Mouse (Mus musculus): Measurements from ENCODE around the gene V1ra8. TPM values are rescaled to one million over a fixed set of nuclear protein-coding genes. Genes with fewer than 3 reads are reported as not detected.
A peak's percentile ranks its signal among the peaks of the same experiment; 100 is the strongest.
"Not testable (repeated sequence)": the region's sequence is repeated elsewhere in the genome, so short reads cannot be mapped to it uniquely, and the experiment has no call there.

V1ra8 gene
- not detected in 2 replicates for polyA plus RNA-seq (2012; rRNA removed)

DNA sequence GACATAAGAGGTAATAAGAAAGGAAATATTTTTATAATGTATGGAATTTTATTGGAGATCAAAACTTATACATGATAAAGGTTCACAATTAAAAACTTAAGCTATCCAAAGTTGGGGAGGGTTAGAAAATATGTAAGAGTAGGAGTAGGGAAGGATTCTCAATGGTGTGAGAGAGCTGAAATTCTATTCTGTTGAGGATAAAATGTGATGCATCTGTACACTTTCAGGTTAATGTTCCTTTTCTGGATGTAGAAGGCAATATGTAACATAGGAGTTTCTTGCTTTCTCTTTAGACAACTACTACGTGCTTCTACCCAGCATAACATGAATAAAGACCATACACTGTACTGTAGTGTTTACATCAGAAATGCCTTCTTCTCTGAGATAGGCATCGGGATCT, at the start of gene V1ra8:
V1ra8 (plus strand) TSS at position 301 of the 400 bp plus-strand sequence.
- H3K4me1 ChIP-seq (ENCODE audit: control insufficient read depth, insufficient read depth, low read length); H3K36me3 ChIP-seq (ENCODE audit: control insufficient read depth, insufficient read depth, low read length); H3K27ac ChIP-seq (ENCODE audit: control insufficient read depth, insufficient read depth, low read depth, low read length); H3K4me3 ChIP-seq (ENCODE audit: control insufficient read depth, low read depth, low read length); H3K27me3 ChIP-seq (ENCODE audit: control insufficient read depth, insufficient read depth, low read length): not testable (repeated sequence)

DNA sequence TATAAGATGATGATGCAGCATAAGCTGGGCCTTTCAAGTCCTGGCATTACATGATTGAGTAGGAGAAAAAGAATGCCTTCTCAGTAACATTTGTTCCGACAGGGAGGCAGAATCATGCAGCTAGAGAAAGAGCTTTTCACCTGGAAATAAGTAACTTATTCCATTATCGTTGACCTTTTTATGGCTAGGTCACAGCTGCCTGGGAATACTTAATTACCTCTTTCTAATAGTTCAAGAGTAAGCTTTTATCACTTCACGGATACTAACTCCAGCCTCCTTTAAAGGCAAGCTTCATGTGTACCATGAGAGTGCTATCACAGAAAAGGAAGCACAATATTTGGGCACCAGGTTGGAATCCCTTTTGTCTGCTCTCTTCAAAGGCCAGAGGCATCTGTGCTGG, 42.5 kb upstream of the V1ra8 start:
- TF ChIP-seq POLR2A (IDR thresholded peaks at IDR 0.05; ENCODE audit: control insufficient read depth, low read depth, low read length) = no peak
- no peak for TF ChIP-seq CTCF (IDR thresholded peaks at IDR 0.05; ENCODE audit: control insufficient read depth, insufficient read depth, insufficient replicate concordance, low read depth, low read length)
- Histone ChIP-seq H3K4me1 (ENCODE audit: control insufficient read depth, insufficient read depth, low read length) (no peaks in the 10 kb centered on the region), H3K27ac (ENCODE audit: control insufficient read depth, insufficient read depth, low read depth, low read length) (no peak overlapping the region), H3K4me3 (ENCODE audit: control insufficient read depth, low read depth, low read length) (no peak overlapping the region), H3K27me3 (ENCODE audit: control insufficient read depth, insufficient read depth, low read length) (no peaks in the 10 kb centered on the region), H3K36me3 (ENCODE audit: control insufficient read depth, insufficient read depth, low read length) (no peaks in the 10 kb centered on the region)

DNA sequence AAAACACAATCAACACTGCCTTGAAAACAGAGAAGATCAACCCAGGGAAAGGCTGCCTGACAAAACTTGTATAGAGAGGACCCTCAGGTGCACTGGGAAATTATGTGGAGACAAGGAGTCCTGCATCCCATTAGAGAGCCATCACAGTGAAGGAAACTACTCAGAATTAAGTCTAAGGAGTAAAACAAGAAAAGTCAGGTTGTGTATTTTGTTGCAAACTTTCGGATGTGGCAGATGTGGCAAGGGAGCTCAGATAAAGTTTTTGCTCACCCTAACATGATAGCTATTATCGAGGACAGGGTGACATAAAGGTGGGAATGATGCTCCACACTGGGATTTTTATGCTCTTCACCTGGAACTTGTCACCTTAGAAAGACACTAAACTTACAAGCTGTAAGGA, 28.1 kb upstream of the V1ra8 start, which contains the start of gene Vmn1r52:
Vmn1r52 (plus strand) TSS at position 301 of the 400 bp plus-strand sequence.
- Histone ChIP-seq H3K4me3 (ENCODE audit: control insufficient read depth, low read depth, low read length) (no peak within 1 kb of the TSS), H3K27ac (ENCODE audit: control insufficient read depth, insufficient read depth, low read depth, low read length) (no peak within 1 kb of the TSS), H3K27me3 (ENCODE audit: control insufficient read depth, insufficient read depth, low read length) (no peaks in the 10 kb centered on the region), H3K4me1 (ENCODE audit: control insufficient read depth, insufficient read depth, low read length) (no peaks in the 10 kb centered on the region), H3K36me3 (ENCODE audit: control insufficient read depth, insufficient read depth, low read length) (no peaks in the 10 kb centered on the region)
- TF ChIP-seq POLR2A (IDR thresholded peaks at IDR 0.05; ENCODE audit: control insufficient read depth, low read depth, low read length) (no peak), CTCF (IDR thresholded peaks at IDR 0.05; ENCODE audit: control insufficient read depth, insufficient read depth, insufficient replicate concordance, low read depth, low read length) (no peak)

- Histone ChIP-seq H3K27ac (ENCODE audit: control insufficient read depth, insufficient read depth, low read depth, low read length) (no peak within 1 kb of the TSS), H3K27me3 (ENCODE audit: control insufficient read depth, insufficient read depth, low read length) (no peaks in the 10 kb centered on the region), H3K36me3 (ENCODE audit: control insufficient read depth, insufficient read depth, low read length) (no peaks in the 10 kb centered on the region), H3K4me1 (ENCODE audit: control insufficient read depth, insufficient read depth, low read length) (no peaks in the 10 kb centered on the region), H3K4me3 (ENCODE audit: control insufficient read depth, low read depth, low read length) (no peak within 1 kb of the TSS)
- TF ChIP-seq POLR2A (IDR thresholded peaks at IDR 0.05; ENCODE audit: control insufficient read depth, low read depth, low read length) = no peak
- no peak for TF ChIP-seq CTCF (IDR thresholded peaks at IDR 0.05; ENCODE audit: control insufficient read depth, insufficient read depth, insufficient replicate concordance, low read depth, low read length)
Observed at GRCm38 (mm10) chr6:90224338-90224737, 21.7 kb downstream of the V1ra8 start, which contains the start of gene Vmn1r53. TSS of gene Vmn1r53 (minus strand) at chr6:90224438.

GRCm38 (mm10) chr6:90232114-90232513, 29.5 kb downstream of the V1ra8 start:
- not testable (repeated sequence) for H3K27ac ChIP-seq (ENCODE audit: control insufficient read depth, insufficient read depth, low read depth, low read length); H3K36me3 ChIP-seq (ENCODE audit: control insufficient read depth, insufficient read depth, low read length); H3K4me1 ChIP-seq (ENCODE audit: control insufficient read depth, insufficient read depth, low read length); H3K27me3 ChIP-seq (ENCODE audit: control insufficient read depth, insufficient read depth, low read length)
- H3K4me3 ChIP-seq (ENCODE audit: control insufficient read depth, low read depth, low read length) = peak overlapping the region; percentile 88

DNA sequence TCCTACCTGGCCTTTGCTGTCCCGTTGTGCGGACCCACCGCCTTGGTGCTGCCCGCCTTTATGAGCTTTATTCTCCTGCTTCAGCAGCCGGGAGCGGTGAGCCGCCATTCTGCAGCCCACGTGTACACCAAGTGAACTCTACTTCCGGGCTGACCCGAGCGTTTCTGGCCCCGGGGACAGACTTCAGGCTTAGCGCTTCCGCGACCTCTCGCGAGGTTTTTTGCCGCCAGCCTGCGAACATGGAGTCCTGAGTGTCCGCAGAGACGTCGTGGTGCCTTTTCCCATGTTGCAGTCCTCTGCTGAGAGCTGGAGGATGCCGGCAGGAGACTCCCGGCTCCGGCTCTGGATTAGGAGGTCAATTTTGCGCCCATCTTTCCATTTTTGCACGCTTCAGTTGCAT, 30.1 kb downstream of the V1ra8 start:
- Histone ChIP-seq H3K36me3 (ENCODE audit: control insufficient read depth, insufficient read depth, low read length) (no peaks in the 10 kb centered on the region), H3K27ac (ENCODE audit: control insufficient read depth, insufficient read depth, low read depth, low read length) (peak overlapping the region; percentile 62; the same call in 1 of the 2 replicates), H3K4me3 (ENCODE audit: control insufficient read depth, low read depth, low read length) (peak overlapping the region; percentile 88), H3K27me3 (ENCODE audit: control insufficient read depth, insufficient read depth, low read length) (no peaks in the 10 kb centered on the region), H3K4me1 (ENCODE audit: control insufficient read depth, insufficient read depth, low read length) (peaks cover 3% of the 10 kb centered on the region)
- TF ChIP-seq CTCF (IDR thresholded peaks at IDR 0.05; ENCODE audit: control insufficient read depth, insufficient read depth, insufficient replicate concordance, low read depth, low read length) (no peak), POLR2A (IDR thresholded peaks at IDR 0.05; ENCODE audit: control insufficient read depth, low read depth, low read length) (peak; percentile 11; the same call in 1 of the 2 replicates)

DNA sequence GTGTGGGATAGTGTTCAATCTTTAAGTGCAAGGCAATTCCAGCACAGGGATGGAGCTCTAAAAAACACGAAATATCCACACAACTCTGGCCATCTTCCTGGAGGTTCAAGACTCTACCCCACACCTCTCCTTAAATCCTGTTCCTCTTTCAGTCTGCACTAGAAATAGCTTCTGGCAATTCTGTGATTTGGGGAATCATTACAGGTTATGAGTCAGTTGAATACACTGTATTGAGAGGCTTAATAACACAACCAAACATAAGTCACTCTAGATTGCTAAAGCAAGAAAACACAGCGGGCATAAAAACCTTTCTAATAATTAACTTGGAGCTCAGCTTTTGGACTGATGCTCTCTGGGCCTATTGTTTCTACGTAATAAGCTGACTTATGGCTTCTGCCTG, 41.4 kb downstream of the V1ra8 start:
- Histone ChIP-seq H3K4me3 (ENCODE audit: control insufficient read depth, low read depth, low read length) (no peak overlapping the region), H3K4me1 (ENCODE audit: control insufficient read depth, insufficient read depth, low read length) (no peaks in the 10 kb centered on the region), H3K36me3 (ENCODE audit: control insufficient read depth, insufficient read depth, low read length) (no peaks in the 10 kb centered on the region), H3K27me3 (ENCODE audit: control insufficient read depth, insufficient read depth, low read length) (no peaks in the 10 kb centered on the region), H3K27ac (ENCODE audit: control insufficient read depth, insufficient read depth, low read depth, low read length) (no peak overlapping the region)
- TF ChIP-seq POLR2A (IDR thresholded peaks at IDR 0.05; ENCODE audit: control insufficient read depth, low read depth, low read length) (no peak), CTCF (IDR thresholded peaks at IDR 0.05; ENCODE audit: control insufficient read depth, insufficient read depth, insufficient replicate concordance, low read depth, low read length) (no peak)

- TF ChIP-seq CTCF (IDR thresholded peaks at IDR 0.05; ENCODE audit: control insufficient read depth, insufficient read depth, insufficient replicate concordance, low read depth, low read length) (no peak), POLR2A (IDR thresholded peaks at IDR 0.05; ENCODE audit: control insufficient read depth, low read depth, low read length) (no peak)
- Histone ChIP-seq H3K4me1 (ENCODE audit: control insufficient read depth, insufficient read depth, low read length) (no peaks in the 10 kb centered on the region), H3K4me3 (ENCODE audit: control insufficient read depth, low read depth, low read length) (no peak within 1 kb of the TSS), H3K36me3 (ENCODE audit: control insufficient read depth, insufficient read depth, low read length) (no peaks in the 10 kb centered on the region), H3K27ac (ENCODE audit: control insufficient read depth, insufficient read depth, low read depth, low read length) (no peak within 1 kb of the TSS), H3K27me3 (ENCODE audit: control insufficient read depth, insufficient read depth, low read length) (no peaks in the 10 kb centered on the region)
Observed at GRCm38 (mm10) chr6:90246000-90246399, 43.4 kb downstream of the V1ra8 start, which contains the start of gene Vmn1r54. TSS of gene Vmn1r54 (plus strand) at chr6:90246300.

Other genes starting within 250 kb of the V1ra8 start
- not detected in 2 replicates for gene Vmn1r46, start 233.5 kb upstream of the V1ra8 start, polyA plus RNA-seq (2012; rRNA removed)
- not detected in 2 replicates for gene Vmn1r47, start 186.6 kb upstream of the V1ra8 start, polyA plus RNA-seq (2012; rRNA removed)
- gene Vmn1r48, start 166.0 kb upstream of the V1ra8 start, polyA plus RNA-seq (2012; rRNA removed) = not detected in 2 replicates
- gene Vmn1r49, start 124.3 kb upstream of the V1ra8 start, polyA plus RNA-seq (2012; rRNA removed) = not detected in 2 replicates
- not detected in 2 replicates for gene Vmn1r50, start 101.4 kb upstream of the V1ra8 start, polyA plus RNA-seq (2012; rRNA removed)
- not detected in 2 replicates for gene Vmn1r51, start 80.2 kb upstream of the V1ra8 start, polyA plus RNA-seq (2012; rRNA removed)
- not detected in 2 replicates for gene Vmn1r52, start 28.0 kb upstream of the V1ra8 start, polyA plus RNA-seq (2012; rRNA removed)
- 0.42 and 0.94 TPM in 2 replicates for gene Vmn1r53, start 21.6 kb downstream of the V1ra8 start, polyA plus RNA-seq (2012; rRNA removed)
- gene Vmn1r54, start 43.5 kb downstream of the V1ra8 start, polyA plus RNA-seq (2012; rRNA removed) = not detected in 2 replicates
- gene BC048671, start 98.4 kb downstream of the V1ra8 start, polyA plus RNA-seq (2012; rRNA removed) = 387 and 412 TPM in 2 replicates
- 1.9 and 2.7 TPM in 2 replicates for gene Chst13, start 122.4 kb downstream of the V1ra8 start, polyA plus RNA-seq (2012; rRNA removed)
- not detected in 2 replicates for gene Uroc1, start 130.5 kb downstream of the V1ra8 start, polyA plus RNA-seq (2012; rRNA removed)
- gene Zxdc, start 166.7 kb downstream of the V1ra8 start, polyA plus RNA-seq (2012; rRNA removed) = 5.3 and 5.4 TPM in 2 replicates
- gene Cfap100, start 226.0 kb downstream of the V1ra8 start, polyA plus RNA-seq (2012; rRNA removed) = 51.7 and 65.0 TPM in 2 replicates

Data from testis, adult 2 months (tissue).